Mouse (Mus musculus) embryonic facial prominence, embryonic 15.5 days (tissue): ENCODE data around the gene She. TPM values are rescaled to one million over a fixed set of nuclear protein-coding genes. Genes with fewer than 3 reads are reported as not detected.

Experiments used
- ATAC-seq: fragments of 200-750 bp; cut with Nextera tagmentation; 2 replicates; pipeline ENCODE4 v1.8.0; 2017; ENCODE audit warnings: low read depth, moderate TSS enrichment; ENCODE audit not compliant: insufficient number of reproducible peaks, low FRiP score, low TSS enrichment
- H3K27ac ChIP-seq: fragments of 300-500 bp; sonication (generic); replicated peaks from 2 replicates; pipeline ENCODE4 v1.5.1; 2015; ENCODE audit warnings: mild to moderate bottlenecking, inconsistent platforms
- H3K27me3 ChIP-seq: fragments of 300-500 bp; sonication (generic); 2 replicates; pipeline ENCODE4 v1.6.1; 2015; ENCODE audit warnings: inconsistent platforms
- H3K36me3 ChIP-seq: fragments of 300-500 bp; sonication (generic); 2 replicates; pipeline ENCODE4 v1.6.1; 2015; ENCODE audit warnings: mild to moderate bottlenecking, inconsistent platforms
- H3K4me1 ChIP-seq: fragments of 300-500 bp; sonication (generic); 2 replicates; pipeline ENCODE4 v1.6.1; 2015; ENCODE audit warnings: inconsistent platforms
- H3K4me2 ChIP-seq: fragments of 300-500 bp; sonication (generic); replicated peaks from 2 replicates; pipeline ENCODE4 v1.6.1; 2015; ENCODE audit warnings: mild to moderate bottlenecking, inconsistent platforms
- H3K4me3 ChIP-seq: fragments of 300-500 bp; sonication (generic); replicated peaks from 2 replicates; pipeline ENCODE4 v1.5.1; 2015; ENCODE audit warnings: mild to moderate bottlenecking, inconsistent platforms
- H3K9ac ChIP-seq: fragments of 300-500 bp; sonication (generic); 2 replicates; pipeline ENCODE4 v1.6.1; 2015; ENCODE audit warnings: inconsistent platforms
- H3K9me3 ChIP-seq: fragments of 300-500 bp; sonication (generic); replicated peaks from 2 replicates; pipeline ENCODE4 v1.6.1; 2016; ENCODE audit warnings: inconsistent platforms
- WGBS: fragments of 180-500 bp; shearing (Covaris S2); methylation state at CpG from one replicate; pipeline ENCODE4 v1.1.7; 2015; 5-methylcytosine and 5-hydroxymethylcytosine counted together
- polyA plus RNA-seq: library from polyadenylated mRNA; unstranded; fragments of >200 nt; fragmentation: Nextera tagmentation; extraction: Ambion mirVana; gene quantifications from 2 replicates; pipeline ENCODE4 v1.2.1, GENCODE M21; 2015

The She gene
- polyA plus RNA-seq, 1 experiment from 2014 or later: 4.0 TPM

DNA sequence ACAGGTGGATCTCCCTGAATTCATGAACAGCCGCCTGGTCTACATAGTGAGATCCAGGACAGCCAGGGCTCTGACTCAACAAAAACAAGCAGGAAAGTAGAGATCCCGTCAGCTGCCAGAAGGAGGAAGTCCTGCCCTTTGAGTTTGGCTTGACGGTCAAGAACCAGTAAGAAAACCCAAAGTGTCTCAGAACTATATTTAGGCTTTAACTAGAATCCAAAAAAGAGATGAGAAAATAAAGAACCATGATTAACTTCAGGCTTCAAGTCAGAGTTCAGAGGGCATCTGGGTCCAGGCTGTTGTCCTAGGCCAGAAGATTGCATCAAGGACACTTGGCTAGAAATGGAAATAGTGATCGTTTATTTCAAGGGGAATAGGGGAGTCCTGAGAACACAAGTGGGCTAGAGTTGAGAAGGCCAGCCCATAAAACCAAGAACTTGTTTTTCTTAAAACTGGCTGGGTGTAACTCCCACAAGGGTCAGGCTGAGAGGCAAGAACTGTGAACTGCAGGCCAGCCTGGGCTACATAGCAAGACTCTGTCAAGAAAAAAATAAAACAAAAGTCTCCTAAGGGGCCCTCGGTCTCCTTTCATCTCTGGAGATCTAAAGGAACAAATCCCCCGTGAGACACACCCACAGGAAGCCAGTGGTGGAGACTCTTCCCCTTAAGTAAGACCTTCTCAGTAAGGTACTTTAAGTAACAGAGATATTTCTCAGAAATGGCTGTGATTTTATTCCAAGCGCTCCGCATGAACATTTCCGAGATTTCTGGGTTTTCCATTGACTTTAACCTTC, 32.7 kb downstream of the She start:
- ATAC-seq: no peak
- H3K27me3 ChIP-seq: no peaks in the 10 kb centered on the region; the same call in 1 of the 2 replicates
- H3K36me3 ChIP-seq: no peaks in the 10 kb centered on the region
- 77% methylated on average over 9 of the region's 9 CpGs for WGBS
- H3K4me3 ChIP-seq: no peak overlapping the region
- H3K9ac ChIP-seq: no peak overlapping the region
- H3K27ac ChIP-seq: no peak overlapping the region
- H3K4me1 ChIP-seq: peaks cover 22% of the 10 kb centered on the region
- no peak overlapping the region for H3K4me2 ChIP-seq
- no peaks in the 10 kb centered on the region for H3K9me3 ChIP-seq

DNA sequence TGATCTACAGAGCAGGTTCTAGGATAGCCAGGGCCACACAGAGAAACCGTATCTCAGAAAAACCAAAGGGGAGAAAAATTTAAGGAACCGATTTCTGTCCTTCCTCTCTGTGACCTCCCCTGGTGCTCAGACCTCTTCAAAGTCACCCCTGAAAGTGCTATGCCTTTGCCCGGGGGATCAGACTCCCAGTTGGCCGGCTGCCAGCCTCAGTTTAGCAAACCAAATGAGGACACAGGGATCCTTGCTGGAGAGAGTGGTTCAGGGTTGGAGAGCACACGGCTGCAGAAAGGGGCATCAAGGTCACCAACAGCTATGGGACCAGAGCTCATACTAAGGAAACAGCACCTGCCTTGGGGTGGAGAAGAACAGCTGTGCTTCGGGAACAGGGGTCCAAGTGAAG, 33.9 kb downstream of the She start:
- no peaks in the 10 kb centered on the region for H3K9me3 ChIP-seq
- H3K4me1 ChIP-seq: peaks cover 29% of the 10 kb centered on the region
- ATAC-seq: no peak
- H3K4me2 ChIP-seq: no peak overlapping the region
- no peak overlapping the region for H3K4me3 ChIP-seq
- no peak overlapping the region for H3K27ac ChIP-seq
- no peak overlapping the region for H3K9ac ChIP-seq
- no peaks in the 10 kb centered on the region for H3K27me3 ChIP-seq
- WGBS: 50% methylated on average over 6 of the region's 6 CpGs
- H3K36me3 ChIP-seq: no peaks in the 10 kb centered on the region

- no peak overlapping the region for H3K4me2 ChIP-seq
- H3K9ac ChIP-seq: no peak overlapping the region
- ATAC-seq: no peak
- H3K27me3 ChIP-seq: no peaks in the 10 kb centered on the region
- peaks cover 37% of the 10 kb centered on the region for H3K4me1 ChIP-seq
- 73% methylated on average over 4 of the region's 4 CpGs for WGBS
- H3K36me3 ChIP-seq: no peaks in the 10 kb centered on the region
- no peaks in the 10 kb centered on the region for H3K9me3 ChIP-seq
- H3K27ac ChIP-seq: no peak overlapping the region
- H3K4me3 ChIP-seq: no peak overlapping the region
These were observed 34.6 kb downstream of the She start for GRCm38 (mm10) chr3:89865764-89866163.

GRCm38 (mm10) chr3:89867651-89868050, 36.5 kb downstream of the She start:
- Histone ChIP-seq H3K36me3 (no peaks in the 10 kb centered on the region), H3K4me2 (no peak overlapping the region), H3K4me3 (no peak overlapping the region), H3K27ac (0 out of 2 replicates have a peak overlapping the region, but pooled peaks have one; percentile 2), H3K27me3 (no peaks in the 10 kb centered on the region), H3K9ac (no peak overlapping the region), H3K4me1 (peaks cover 42% of the 10 kb centered on the region), H3K9me3 (no peaks in the 10 kb centered on the region)
- ATAC-seq: peak; percentile 60
- 64% methylated on average over 4 of the region's 4 CpGs for WGBS

DNA sequence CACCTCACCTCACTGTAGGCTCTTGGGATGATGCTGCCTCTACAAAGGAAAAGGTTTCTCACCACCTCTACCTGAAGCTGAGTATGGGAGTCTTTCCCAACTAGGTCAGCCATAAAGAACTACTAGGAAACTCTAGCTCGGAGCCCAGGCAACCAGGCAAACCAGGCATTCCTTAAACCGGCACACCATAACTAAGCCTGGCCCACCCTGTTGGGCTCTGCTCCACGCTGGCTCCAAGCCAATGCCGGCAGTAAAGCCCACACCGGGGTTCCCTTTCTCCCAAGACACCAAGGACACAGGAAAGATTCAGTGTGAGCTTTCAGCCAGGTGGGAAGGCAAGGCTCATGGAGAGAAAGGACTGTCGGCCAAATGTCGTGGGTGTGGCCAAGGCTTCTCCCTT, 37.2 kb downstream of the She start:
- Histone ChIP-seq H3K9ac (no peak overlapping the region), H3K27me3 (no peaks in the 10 kb centered on the region), H3K4me2 (0 out of 2 replicates have a peak overlapping the region, but pooled peaks have one; percentile 15), H3K27ac (peak overlapping the region; percentile 49), H3K9me3 (no peaks in the 10 kb centered on the region), H3K4me1 (peaks cover 48% of the 10 kb centered on the region), H3K4me3 (no peak overlapping the region), H3K36me3 (no peaks in the 10 kb centered on the region)
- 19% methylated on average over 7 of the region's 7 CpGs for WGBS
- peak; percentile 56 for ATAC-seq

DNA sequence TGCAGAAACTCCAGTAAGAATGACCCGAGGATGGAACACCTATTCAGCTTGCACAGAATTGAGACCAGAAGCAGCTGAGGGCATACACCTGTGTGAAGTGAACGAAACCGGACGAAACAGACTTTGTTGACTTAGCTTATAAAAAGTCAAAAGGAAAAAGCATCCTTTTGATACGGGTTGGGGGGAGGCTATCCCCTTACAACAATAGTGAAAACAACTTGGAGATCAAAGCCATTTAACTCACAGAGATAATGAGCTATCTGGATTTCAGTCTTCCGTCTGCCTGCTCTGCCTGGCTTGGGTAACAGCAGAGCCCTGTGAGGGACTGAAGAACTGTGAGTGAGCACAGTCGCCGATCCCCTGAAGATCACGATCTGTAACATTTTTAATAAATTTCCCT, 37.8 kb downstream of the She start:
- H3K9ac ChIP-seq: no peak overlapping the region
- no peaks in the 10 kb centered on the region for H3K9me3 ChIP-seq
- H3K4me1 ChIP-seq: peaks cover 48% of the 10 kb centered on the region
- H3K36me3 ChIP-seq: no peaks in the 10 kb centered on the region
- no peak overlapping the region for H3K4me3 ChIP-seq
- ATAC-seq: no peak
- H3K4me2 ChIP-seq: no peak overlapping the region
- WGBS: 55% methylated on average over 9 of the region's 9 CpGs
- H3K27me3 ChIP-seq: no peaks in the 10 kb centered on the region
- 0 out of 2 replicates have a peak overlapping the region, but pooled peaks have one; percentile 49 for H3K27ac ChIP-seq

DNA sequence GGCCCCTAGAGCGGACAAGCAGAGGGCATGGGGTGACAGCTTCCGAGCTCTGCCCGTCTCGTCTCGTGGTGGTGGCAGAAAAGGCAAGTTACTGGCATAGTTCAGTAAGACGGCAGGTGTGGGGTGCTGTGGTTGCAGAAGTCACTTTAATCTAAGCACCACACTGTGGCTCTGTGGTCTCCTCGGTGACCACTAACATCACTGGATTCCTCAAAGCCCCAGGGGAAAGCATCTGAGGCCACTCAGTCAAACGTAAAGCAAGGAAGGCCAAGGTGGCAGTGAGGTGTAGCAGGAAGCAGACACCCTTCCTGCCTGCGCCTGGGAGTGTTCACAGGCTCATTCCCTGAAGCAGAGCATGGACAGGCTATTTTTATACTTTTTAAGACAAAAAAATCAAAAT, 38.4 kb downstream of the She start:
- WGBS: 65% methylated on average over 9 of the region's 9 CpGs

GRCm38 (mm10) chr3:89870472-89871271, 39.5 kb downstream of the She start:
- Histone ChIP-seq H3K9ac (0 out of 2 replicates have a peak overlapping the region, but pooled peaks have one; percentile 3), H3K9me3 (no peaks in the 10 kb centered on the region), H3K27ac (no peak overlapping the region; the same call in 1 of the 2 replicates), H3K36me3 (no peaks in the 10 kb centered on the region), H3K4me3 (no peak overlapping the region), H3K27me3 (no peaks in the 10 kb centered on the region), H3K4me2 (peak overlapping the region; percentile 29), H3K4me1 (peaks cover 43% of the 10 kb centered on the region)
- 57% methylated on average over 22 of the region's 22 CpGs for WGBS
- ATAC-seq: no peak

More for the DNA sequence above, 38.4 kb downstream of the She start:
- Histone ChIP-seq H3K9ac (no peak overlapping the region), H3K4me3 (no peak overlapping the region), H3K4me1 (peaks cover 48% of the 10 kb centered on the region), H3K9me3 (no peaks in the 10 kb centered on the region), H3K27ac (no peak overlapping the region), H3K4me2 (no peak overlapping the region), H3K36me3 (no peaks in the 10 kb centered on the region), H3K27me3 (no peaks in the 10 kb centered on the region)
- ATAC-seq: no peak

- H3K9ac ChIP-seq: no peak overlapping the region
- no peak for ATAC-seq
- H3K27me3 ChIP-seq: no peaks in the 10 kb centered on the region
- 63% methylated on average over 7 of the region's 8 CpGs for WGBS
- H3K4me2 ChIP-seq: no peak overlapping the region
- H3K4me3 ChIP-seq: no peak overlapping the region
- H3K9me3 ChIP-seq: no peaks in the 10 kb centered on the region
- no peak overlapping the region for H3K27ac ChIP-seq
- peaks cover 43% of the 10 kb centered on the region for H3K4me1 ChIP-seq
- no peaks in the 10 kb centered on the region for H3K36me3 ChIP-seq
These were observed 40.3 kb downstream of the She start for GRCm38 (mm10) chr3:89871339-89871914.

- ATAC-seq: peak; percentile 62; the same call in 1 of the 2 replicates
- no peaks in the 10 kb centered on the region for H3K9me3 ChIP-seq
- 65% methylated on average over 7 of the region's 7 CpGs for WGBS
- H3K9ac ChIP-seq: no peak overlapping the region
- H3K4me1 ChIP-seq: peaks cover 39% of the 10 kb centered on the region
- no peaks in the 10 kb centered on the region for H3K36me3 ChIP-seq
- no peak overlapping the region for H3K27ac ChIP-seq
- no peak overlapping the region for H3K4me3 ChIP-seq
- no peaks in the 10 kb centered on the region for H3K27me3 ChIP-seq
- no peak overlapping the region for H3K4me2 ChIP-seq
These were observed 41.0 kb downstream of the She start for GRCm38 (mm10) chr3:89872209-89872608.

GRCm38 (mm10) chr3:89872684-89873083, 41.5 kb downstream of the She start:
- no peaks in the 10 kb centered on the region for H3K36me3 ChIP-seq
- peaks cover 39% of the 10 kb centered on the region for H3K4me1 ChIP-seq
- WGBS: 60% methylated on average over 6 of the region's 6 CpGs
- no peak for ATAC-seq
- no peak overlapping the region for H3K27ac ChIP-seq
- H3K9ac ChIP-seq: no peak overlapping the region
- H3K4me2 ChIP-seq: no peak overlapping the region
- no peaks in the 10 kb centered on the region for H3K27me3 ChIP-seq
- no peak overlapping the region for H3K4me3 ChIP-seq
- no peaks in the 10 kb centered on the region for H3K9me3 ChIP-seq
